Mouse (Mus musculus): ENCODE data around the gene Mindy4. TPM values are rescaled to one million over a fixed set of nuclear protein-coding genes. Genes with fewer than 3 reads are reported as not detected.

Mindy4 gene
- polyA plus RNA-seq, 1 experiment: 1.0 TPM

DNA sequence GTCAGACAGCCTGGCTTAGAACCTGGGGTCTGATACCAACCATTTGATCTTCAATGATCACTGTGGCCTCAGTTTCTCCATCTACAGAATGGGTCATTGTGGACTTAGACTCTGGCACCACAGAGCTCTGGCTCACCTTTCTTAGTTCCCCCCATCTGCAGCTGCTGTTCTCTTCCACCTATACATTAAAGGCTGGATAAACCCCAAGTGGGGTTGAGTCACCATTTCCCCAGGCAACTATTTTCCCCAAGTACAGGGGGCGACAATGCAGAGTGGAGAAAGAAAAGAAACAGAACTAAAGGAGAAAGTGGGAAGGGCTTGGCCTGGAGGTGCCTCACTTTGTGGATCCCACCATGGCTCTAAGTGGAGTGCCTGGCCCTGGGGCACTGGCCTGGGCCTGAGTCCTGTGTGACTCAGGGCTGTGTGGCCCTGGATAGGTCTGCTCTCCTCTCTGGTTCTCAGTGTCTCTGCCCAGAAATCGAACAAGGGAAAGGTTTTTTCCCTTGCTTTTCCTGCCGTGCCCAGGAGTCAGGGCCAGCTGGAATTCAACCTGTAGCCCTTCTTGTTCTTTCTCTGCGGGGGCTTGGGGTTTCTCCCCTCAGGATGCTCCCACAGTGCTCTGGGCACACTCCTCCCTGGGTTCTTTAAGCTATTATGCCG is 153.9 kb downstream of the Mindy4 start:
- DNase-seq (ENCODE audit: low read depth in 1 of 2, low spot score in 2 of 2): no peak
- Histone ChIP-seq H3K27ac (ENCODE audit: insufficient read depth, low read length) (no peak overlapping the region; the same call in 1 of the 2 replicates), H3K4me1 (ENCODE audit: control insufficient read depth, insufficient read depth, insufficient read length) (no peaks in the 10 kb centered on the region), H3K4me3 (ENCODE audit: extremely low read depth, insufficient read depth, insufficient read length) (no peak overlapping the region), H3K36me3 (ENCODE audit: control insufficient read depth, insufficient read depth, low read length) (no peaks in the 10 kb centered on the region), H3K27me3 (ENCODE audit: control insufficient read depth, insufficient read depth, low read length) (no peaks in the 10 kb centered on the region)
- TF ChIP-seq CTCF (IDR thresholded peaks at IDR 0.05; ENCODE audit: extremely low read depth, insufficient read depth, insufficient read length, insufficient replicate concordance) (no peak), POLR2A (IDR thresholded peaks at IDR 0.05; ENCODE audit: low read depth, low read length) (no peak)
- 82% methylated on average over 5 of the region's 5 CpGs for WGBS

DNA sequence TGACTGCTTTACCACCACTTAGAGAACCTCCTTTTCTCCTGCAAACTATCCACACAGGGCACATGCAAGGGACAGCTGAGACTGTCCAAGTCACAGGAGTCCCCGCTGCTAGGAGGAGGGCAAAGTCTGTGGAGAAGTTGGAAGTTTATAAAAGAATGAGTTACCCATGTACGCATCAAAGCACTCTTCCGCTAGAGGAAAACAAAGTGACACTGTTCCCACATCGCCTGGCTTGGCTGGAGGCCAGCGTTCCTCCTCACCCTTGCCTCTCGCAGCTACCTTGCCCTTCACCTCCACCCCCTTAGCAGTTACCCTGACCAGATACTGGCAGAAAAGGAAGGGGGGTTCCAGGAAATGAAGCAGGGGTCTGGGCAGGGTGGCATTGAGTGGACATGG is 154.5 kb downstream of the Mindy4 start:
- no peak for DNase-seq (ENCODE audit: low read depth in 1 of 2, low spot score in 2 of 2)
- TF ChIP-seq CTCF (IDR thresholded peaks at IDR 0.05; ENCODE audit: extremely low read depth, insufficient read depth, insufficient read length, insufficient replicate concordance) (no peak), POLR2A (IDR thresholded peaks at IDR 0.05; ENCODE audit: low read depth, low read length) (no peak)
- WGBS: 72% methylated on average over 6 of the region's 6 CpGs
- Histone ChIP-seq H3K27me3 (ENCODE audit: control insufficient read depth, insufficient read depth, low read length) (no peaks in the 10 kb centered on the region), H3K36me3 (ENCODE audit: control insufficient read depth, insufficient read depth, low read length) (no peaks in the 10 kb centered on the region), H3K27ac (ENCODE audit: insufficient read depth, low read length) (no peak overlapping the region; the same call in 1 of the 2 replicates), H3K4me3 (ENCODE audit: extremely low read depth, insufficient read depth, insufficient read length) (no peak overlapping the region), H3K4me1 (ENCODE audit: control insufficient read depth, insufficient read depth, insufficient read length) (no peaks in the 10 kb centered on the region)

DNA sequence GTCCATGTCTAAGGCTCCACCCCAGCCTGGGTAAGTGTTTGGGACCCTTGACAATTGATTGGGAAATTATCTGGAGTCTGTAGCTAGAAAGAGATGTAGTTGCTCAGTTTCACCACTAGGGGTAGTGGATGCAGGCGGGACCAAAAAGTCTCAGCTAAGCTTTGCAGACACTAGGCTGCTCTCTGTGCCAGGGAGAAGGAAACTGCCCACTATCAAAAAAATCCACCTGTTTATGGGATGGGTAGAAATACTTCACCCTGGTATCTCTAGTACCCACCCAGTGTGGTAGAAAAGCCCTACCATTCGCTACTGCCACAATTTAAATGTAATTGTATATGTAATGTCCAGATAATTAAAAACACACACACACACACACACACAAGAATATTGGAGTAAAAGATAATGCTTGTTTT is 155.6 kb downstream of the Mindy4 start:
- Histone ChIP-seq H3K27me3 (ENCODE audit: control insufficient read depth, insufficient read depth, low read length) (no peaks in the 10 kb centered on the region), H3K4me1 (ENCODE audit: control insufficient read depth, insufficient read depth, insufficient read length) (no peaks in the 10 kb centered on the region), H3K36me3 (ENCODE audit: control insufficient read depth, insufficient read depth, low read length) (no peaks in the 10 kb centered on the region), H3K27ac (ENCODE audit: insufficient read depth, low read length) (no peak overlapping the region), H3K4me3 (ENCODE audit: extremely low read depth, insufficient read depth, insufficient read length) (no peak overlapping the region)
- no peak for DNase-seq (ENCODE audit: low read depth in 1 of 2, low spot score in 2 of 2)
- 38% methylated on average over 2 of the region's 2 CpGs for WGBS
- TF ChIP-seq CTCF (IDR thresholded peaks at IDR 0.05; ENCODE audit: extremely low read depth, insufficient read depth, insufficient read length, insufficient replicate concordance): no peak
- no peak for TF ChIP-seq POLR2A (IDR thresholded peaks at IDR 0.05; ENCODE audit: low read depth, low read length)

DNA sequence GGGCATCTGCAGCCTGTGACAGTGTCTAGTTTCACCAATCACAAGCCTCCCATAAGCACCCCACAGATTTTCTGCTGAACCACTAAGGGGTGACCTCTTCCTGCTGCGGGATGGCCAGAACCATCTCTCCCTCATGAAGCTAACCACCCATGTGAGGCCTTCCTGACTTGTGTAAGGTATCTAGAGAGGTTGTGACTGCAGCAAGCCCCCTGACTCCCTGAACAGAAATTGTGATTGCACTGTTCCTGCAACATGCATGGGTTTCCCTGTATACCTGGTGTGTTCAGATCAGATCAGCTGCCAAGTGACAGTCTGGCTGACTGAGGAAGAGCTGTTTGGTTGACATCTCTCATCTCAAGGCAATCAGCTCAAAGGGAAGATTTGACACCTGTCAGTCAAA is 159.5 kb downstream of the Mindy4 start:
- Histone ChIP-seq H3K36me3 (ENCODE audit: control insufficient read depth, insufficient read depth, low read length) (no peaks in the 10 kb centered on the region), H3K27me3 (ENCODE audit: control insufficient read depth, insufficient read depth, low read length) (no peaks in the 10 kb centered on the region), H3K4me1 (ENCODE audit: control insufficient read depth, insufficient read depth, insufficient read length) (no peaks in the 10 kb centered on the region), H3K4me3 (ENCODE audit: extremely low read depth, insufficient read depth, insufficient read length) (no peak overlapping the region), H3K27ac (ENCODE audit: insufficient read depth, low read length) (no peak overlapping the region)
- TF ChIP-seq CTCF (IDR thresholded peaks at IDR 0.05; ENCODE audit: extremely low read depth, insufficient read depth, insufficient read length, insufficient replicate concordance): no peak
- no peak for TF ChIP-seq POLR2A (IDR thresholded peaks at IDR 0.05; ENCODE audit: low read depth, low read length)
- DNase-seq (ENCODE audit: low read depth in 1 of 2, low spot score in 2 of 2): no peak
- WGBS: 86% methylated on average over 1 of the region's 1 CpGs

DNA sequence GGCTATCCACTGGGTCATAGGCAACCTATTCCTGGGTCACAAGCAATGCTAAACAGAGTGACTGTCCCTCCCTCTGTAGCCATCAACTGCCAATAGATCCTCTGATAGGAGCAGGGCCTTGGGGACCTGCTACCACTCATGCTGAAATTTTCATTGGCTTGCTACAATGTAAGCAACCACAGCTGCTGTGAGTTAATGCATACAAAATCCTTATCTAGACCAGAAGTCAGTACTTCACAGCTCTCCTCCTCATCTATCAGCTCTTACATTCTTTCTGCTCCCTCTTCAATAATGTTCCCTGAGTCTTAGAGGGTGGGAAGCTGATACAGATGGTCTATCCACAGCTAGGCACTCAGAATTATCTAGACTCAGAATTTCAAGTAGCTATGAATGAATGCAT is 163.9 kb downstream of the Mindy4 start:
- no peaks in the 10 kb centered on the region for H3K27me3 ChIP-seq (ENCODE audit: control insufficient read depth, insufficient read depth, low read length)
- H3K27ac ChIP-seq (ENCODE audit: insufficient read depth, low read length): no peak overlapping the region
- H3K4me3 ChIP-seq (ENCODE audit: extremely low read depth, insufficient read depth, insufficient read length): no peak overlapping the region
- TF ChIP-seq POLR2A (IDR thresholded peaks at IDR 0.05; ENCODE audit: low read depth, low read length) (no peak), CTCF (IDR thresholded peaks at IDR 0.05; ENCODE audit: extremely low read depth, insufficient read depth, insufficient read length, insufficient replicate concordance) (no peak)
- H3K36me3 ChIP-seq (ENCODE audit: control insufficient read depth, insufficient read depth, low read length): no peaks in the 10 kb centered on the region
- no peaks in the 10 kb centered on the region for H3K4me1 ChIP-seq (ENCODE audit: control insufficient read depth, insufficient read depth, insufficient read length)
- no peak for DNase-seq (ENCODE audit: low read depth in 1 of 2, low spot score in 2 of 2)

Other genes starting within 250 kb of the Mindy4 start
- 41.7 and 63.0 TPM in 2 replicates for gene Nod1, start 230.8 kb upstream of the Mindy4 start, polyA plus RNA-seq (2012; rRNA removed)
- gene Ggct, start 210.4 kb upstream of the Mindy4 start, polyA plus RNA-seq (2012; rRNA removed): 3.3 and 4.2 TPM in 2 replicates
- 17.1 and 23.7 TPM in 2 replicates for gene Gars, start 165.4 kb upstream of the Mindy4 start, polyA plus RNA-seq (2012; rRNA removed)
- 0.07 TPM in 2 replicates for gene Crhr2, start 70.4 kb upstream of the Mindy4 start, polyA plus RNA-seq (2012; rRNA removed)
- gene Inmt, start 28.3 kb upstream of the Mindy4 start, polyA plus RNA-seq (2012; rRNA removed): 0.39 and 0.51 TPM in 2 replicates
- gene Aqp1, start 133.0 kb downstream of the Mindy4 start, polyA plus RNA-seq (2012; rRNA removed): 206 and 217 TPM in 2 replicates
- gene Ghrhr, start 172.9 kb downstream of the Mindy4 start, polyA plus RNA-seq (2012; rRNA removed): 0.11 TPM in 1 of 2 replicates, not detected in the other
- gene Adcyap1r1, start 248.6 kb downstream of the Mindy4 start, polyA plus RNA-seq (2012; rRNA removed): 0.06 and 0.11 TPM in 2 replicates